Mouse (Mus musculus): ENCODE measurements around the gene Rftn2. TPM values are rescaled to one million over a fixed set of nuclear protein-coding genes. Genes with fewer than 3 reads are reported as not detected.

Rftn2 gene
- polyA plus RNA-seq, 1 experiment from 2014 or later: 7.1 TPM

- H3K4me3 ChIP-seq (ENCODE audit: low read length): no peak overlapping the region
- no peak for ATAC-seq
- H3K9ac ChIP-seq (ENCODE audit: low read depth, low read length): no peak overlapping the region
- H3K4me2 ChIP-seq (ENCODE audit: low read depth, low read length): no peak overlapping the region
- no peaks in the 10 kb centered on the region for H3K27me3 ChIP-seq (replicated peaks; ENCODE audit: control insufficient read depth, insufficient read depth, low read length)
- no peak overlapping the region for H3K27ac ChIP-seq (ENCODE audit: low read length)
- WGBS: 42% methylated on average over 3 of the region's 3 CpGs
- H3K9me3 ChIP-seq (ENCODE audit: control insufficient read depth, low read length): no peaks in the 10 kb centered on the region
- no peaks in the 10 kb centered on the region for H3K36me3 ChIP-seq (ENCODE audit: control insufficient read depth, insufficient read depth, low read length)
- peaks cover 10% of the 10 kb centered on the region; the same call in 1 of the 2 replicates for H3K4me1 ChIP-seq (ENCODE audit: control insufficient read depth, insufficient read depth, low read length)
Observed at GRCm38 (mm10) chr1:55198719-55199118, 27.9 kb downstream of the Rftn2 start.

- Histone ChIP-seq H3K9me3 (ENCODE audit: control insufficient read depth, low read length) (no peaks in the 10 kb centered on the region), H3K4me2 (ENCODE audit: low read depth, low read length) (no peak overlapping the region), H3K36me3 (ENCODE audit: control insufficient read depth, insufficient read depth, low read length) (no peaks in the 10 kb centered on the region), H3K4me3 (ENCODE audit: low read length) (no peak overlapping the region), H3K27me3 (replicated peaks; ENCODE audit: control insufficient read depth, insufficient read depth, low read length) (no peaks in the 10 kb centered on the region), H3K27ac (ENCODE audit: low read length) (peak overlapping the region; percentile 51), H3K9ac (ENCODE audit: low read depth, low read length) (no peak overlapping the region), H3K4me1 (ENCODE audit: control insufficient read depth, insufficient read depth, low read length) (peaks cover 13% of the 10 kb centered on the region)
- 56% methylated on average over 6 of the region's 6 CpGs for WGBS
- ATAC-seq: no peak
Observed at GRCm38 (mm10) chr1:55196327-55197003, 30.1 kb downstream of the Rftn2 start.

GRCm38 (mm10) chr1:55195021-55195420 lies 31.6 kb downstream of the Rftn2 start:
- H3K4me1 ChIP-seq (ENCODE audit: control insufficient read depth, insufficient read depth, low read length): peaks cover 13% of the 10 kb centered on the region
- H3K4me2 ChIP-seq (ENCODE audit: low read depth, low read length): no peak overlapping the region
- ATAC-seq: no peak
- no peak overlapping the region for H3K9ac ChIP-seq (ENCODE audit: low read depth, low read length)
- no peaks in the 10 kb centered on the region for H3K27me3 ChIP-seq (replicated peaks; ENCODE audit: control insufficient read depth, insufficient read depth, low read length)
- H3K9me3 ChIP-seq (ENCODE audit: control insufficient read depth, low read length): no peaks in the 10 kb centered on the region
- H3K4me3 ChIP-seq (ENCODE audit: low read length): no peak overlapping the region
- no peak overlapping the region for H3K27ac ChIP-seq (ENCODE audit: low read length)
- WGBS: 76% methylated on average over 4 of the region's 4 CpGs
- no peaks in the 10 kb centered on the region for H3K36me3 ChIP-seq (ENCODE audit: control insufficient read depth, insufficient read depth, low read length)

DNA sequence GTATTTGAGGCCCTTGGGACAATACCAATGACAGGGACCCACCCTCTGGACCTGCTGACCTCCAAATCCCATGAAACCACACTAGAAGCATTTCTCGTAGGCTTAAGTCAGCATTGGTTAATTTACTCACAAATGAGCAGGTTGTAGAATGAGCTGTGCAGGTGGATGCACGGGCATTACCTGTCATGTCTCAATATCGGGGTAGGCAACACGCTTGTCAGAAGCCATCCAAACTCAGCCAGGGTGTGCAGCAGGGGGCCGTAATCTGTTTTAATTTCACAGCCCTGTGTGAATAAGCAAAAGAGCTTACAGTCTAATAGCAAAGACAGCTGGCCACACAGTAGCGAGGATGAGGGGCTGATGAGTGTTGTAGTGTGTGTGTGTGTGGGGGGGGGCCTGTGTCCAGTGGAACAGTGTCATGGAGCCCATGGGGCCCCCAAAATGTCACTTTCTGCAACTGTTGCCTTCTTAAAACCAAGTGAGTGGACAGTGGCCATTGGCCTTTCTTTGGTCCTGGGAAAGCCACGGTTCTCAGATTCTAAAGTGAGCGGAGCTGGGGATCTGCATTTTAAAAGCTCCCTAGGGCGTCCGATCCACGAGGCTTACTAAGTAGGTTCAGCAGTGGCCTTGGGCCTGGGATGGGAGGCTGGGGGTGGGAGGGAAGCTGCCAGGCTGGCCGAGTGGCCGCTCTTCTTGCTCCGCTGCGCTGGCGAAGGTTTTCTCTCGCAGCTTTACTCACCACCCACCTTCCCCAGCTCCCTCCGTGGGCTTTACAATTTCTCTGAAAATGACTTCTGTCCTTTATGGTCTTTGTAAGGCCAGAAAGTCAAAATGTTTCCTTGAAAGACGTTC lies 32.3 kb downstream of the Rftn2 start:
- whole genome bisulfite sequencing: 70% methylated on average over 19 of the region's 19 CpGs
- Histone ChIP-seq H3K4me2 (ENCODE audit: low read depth, low read length) (no peak overlapping the region), H3K9me3 (ENCODE audit: control insufficient read depth, low read length) (no peaks in the 10 kb centered on the region), H3K36me3 (ENCODE audit: control insufficient read depth, insufficient read depth, low read length) (no peaks in the 10 kb centered on the region), H3K4me1 (ENCODE audit: control insufficient read depth, insufficient read depth, low read length) (peaks cover 13% of the 10 kb centered on the region), H3K4me3 (ENCODE audit: low read length) (no peak overlapping the region), H3K27me3 (replicated peaks; ENCODE audit: control insufficient read depth, insufficient read depth, low read length) (no peaks in the 10 kb centered on the region), H3K9ac (ENCODE audit: low read depth, low read length) (no peak overlapping the region), H3K27ac (ENCODE audit: low read length) (no peak overlapping the region)
- no peak for ATAC-seq

GRCm38 (mm10) chr1:55193316-55193715 lies 33.3 kb downstream of the Rftn2 start:
- H3K4me1 ChIP-seq (ENCODE audit: control insufficient read depth, insufficient read depth, low read length): peaks cover 13% of the 10 kb centered on the region
- H3K36me3 ChIP-seq (ENCODE audit: control insufficient read depth, insufficient read depth, low read length): no peaks in the 10 kb centered on the region
- H3K4me2 ChIP-seq (ENCODE audit: low read depth, low read length): no peak overlapping the region
- peak; percentile 69 for ATAC-seq
- no peak overlapping the region for H3K4me3 ChIP-seq (ENCODE audit: low read length)
- no peak overlapping the region for H3K9ac ChIP-seq (ENCODE audit: low read depth, low read length)
- peak overlapping the region; percentile 40; the same call in 1 of the 2 replicates for H3K27ac ChIP-seq (ENCODE audit: low read length)
- no peaks in the 10 kb centered on the region for H3K27me3 ChIP-seq (replicated peaks; ENCODE audit: control insufficient read depth, insufficient read depth, low read length)
- 55% methylated on average over 2 of the region's 2 CpGs for WGBS
- no peaks in the 10 kb centered on the region for H3K9me3 ChIP-seq (ENCODE audit: control insufficient read depth, low read length)

GRCm38 (mm10) chr1:55192824-55193223 lies 33.8 kb downstream of the Rftn2 start:
- Histone ChIP-seq H3K27ac (ENCODE audit: low read length) (peak overlapping the region; percentile 73), H3K4me1 (ENCODE audit: control insufficient read depth, insufficient read depth, low read length) (peaks cover 13% of the 10 kb centered on the region), H3K27me3 (replicated peaks; ENCODE audit: control insufficient read depth, insufficient read depth, low read length) (no peaks in the 10 kb centered on the region), H3K9ac (ENCODE audit: low read depth, low read length) (no peak overlapping the region), H3K9me3 (ENCODE audit: control insufficient read depth, low read length) (no peaks in the 10 kb centered on the region), H3K36me3 (ENCODE audit: control insufficient read depth, insufficient read depth, low read length) (no peaks in the 10 kb centered on the region), H3K4me2 (ENCODE audit: low read depth, low read length) (no peak overlapping the region), H3K4me3 (ENCODE audit: low read length) (no peak overlapping the region)
- no peak for ATAC-seq
- WGBS: 57% methylated on average over 3 of the region's 3 CpGs

DNA sequence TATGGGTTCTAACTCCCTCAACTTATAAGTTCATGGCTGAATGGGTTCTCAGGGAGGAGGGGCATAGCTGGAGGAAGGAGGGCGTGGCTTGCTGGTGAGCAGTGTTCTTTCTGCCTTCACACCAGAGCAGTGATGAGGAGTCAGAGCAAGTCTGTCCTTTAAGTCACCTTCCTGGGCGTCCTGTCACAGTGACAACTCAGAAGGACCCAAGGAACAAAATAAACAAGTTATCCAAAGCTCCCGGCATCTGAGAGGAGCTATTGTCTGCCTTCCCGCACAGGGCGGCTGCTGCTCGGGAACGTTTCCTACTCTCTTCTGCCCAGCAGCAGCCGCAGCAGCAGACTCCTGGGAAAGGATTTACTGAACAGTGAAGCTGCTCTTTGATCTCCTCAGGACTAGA lies 34.6 kb downstream of the Rftn2 start:
- Histone ChIP-seq H3K36me3 (ENCODE audit: control insufficient read depth, insufficient read depth, low read length) (no peaks in the 10 kb centered on the region), H3K9me3 (ENCODE audit: control insufficient read depth, low read length) (no peaks in the 10 kb centered on the region), H3K27me3 (replicated peaks; ENCODE audit: control insufficient read depth, insufficient read depth, low read length) (no peaks in the 10 kb centered on the region), H3K9ac (ENCODE audit: low read depth, low read length) (peak overlapping the region; percentile 58; the same call in 1 of the 2 replicates), H3K4me2 (ENCODE audit: low read depth, low read length) (peak overlapping the region; percentile 60), H3K4me1 (ENCODE audit: control insufficient read depth, insufficient read depth, low read length) (peaks cover 13% of the 10 kb centered on the region), H3K27ac (ENCODE audit: low read length) (peak overlapping the region; percentile 73; the same call in 1 of the 2 replicates), H3K4me3 (ENCODE audit: low read length) (peak overlapping the region; percentile 45)
- peak; percentile 78 for ATAC-seq
- WGBS: 11% methylated on average over 8 of the region's 8 CpGs

GRCm38 (mm10) chr1:55186592-55187210 lies 39.9 kb downstream of the Rftn2 start:
- Histone ChIP-seq H3K36me3 (ENCODE audit: control insufficient read depth, insufficient read depth, low read length) (no peaks in the 10 kb centered on the region), H3K4me2 (ENCODE audit: low read depth, low read length) (no peak overlapping the region), H3K9ac (ENCODE audit: low read depth, low read length) (no peak overlapping the region), H3K4me1 (ENCODE audit: control insufficient read depth, insufficient read depth, low read length) (no peaks in the 10 kb centered on the region; the same call in 1 of the 2 replicates), H3K4me3 (ENCODE audit: low read length) (no peak overlapping the region), H3K9me3 (ENCODE audit: control insufficient read depth, low read length) (no peaks in the 10 kb centered on the region), H3K27me3 (replicated peaks; ENCODE audit: control insufficient read depth, insufficient read depth, low read length) (no peaks in the 10 kb centered on the region), H3K27ac (ENCODE audit: low read length) (no peak overlapping the region)
- 33% methylated on average over 11 of the region's 11 CpGs for WGBS
- no peak for ATAC-seq

DNA sequence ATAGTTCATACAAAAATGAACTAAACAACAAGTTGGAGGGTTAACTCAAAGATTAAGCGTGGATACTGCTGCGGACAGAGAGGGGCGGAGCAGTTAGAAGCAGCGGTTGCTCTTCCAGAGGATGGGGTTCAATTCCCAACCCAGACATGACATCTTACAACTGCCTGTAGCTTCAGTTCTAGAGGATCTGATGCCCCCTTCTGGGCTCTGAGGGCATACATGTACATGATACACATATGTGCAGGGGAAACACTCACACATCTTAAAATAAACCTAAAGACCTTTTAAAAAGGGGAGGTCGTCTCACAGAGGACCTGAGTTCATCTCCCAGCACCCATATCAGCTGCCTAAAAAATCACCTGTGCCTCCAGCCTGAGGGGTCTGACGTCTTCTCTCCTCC lies 40.9 kb downstream of the Rftn2 start:
- Histone ChIP-seq H3K9me3 (ENCODE audit: control insufficient read depth, low read length) (0 out of 2 replicates have a peak, but pooled peaks cover 4% of the 10 kb centered on the region), H3K4me1 (ENCODE audit: control insufficient read depth, insufficient read depth, low read length) (no peaks in the 10 kb centered on the region), H3K27ac (ENCODE audit: low read length) (no peak overlapping the region), H3K36me3 (ENCODE audit: control insufficient read depth, insufficient read depth, low read length) (0 out of 2 replicates have a peak, but pooled peaks cover 2% of the 10 kb centered on the region), H3K27me3 (replicated peaks; ENCODE audit: control insufficient read depth, insufficient read depth, low read length) (no peaks in the 10 kb centered on the region), H3K4me2 (ENCODE audit: low read depth, low read length) (no peak overlapping the region), H3K4me3 (ENCODE audit: low read length) (no peak overlapping the region), H3K9ac (ENCODE audit: low read depth, low read length) (no peak overlapping the region)
- no peak for ATAC-seq
- WGBS: 86% methylated on average over 6 of the region's 6 CpGs
